Mouse (Mus musculus): Measurements from ENCODE around the gene Tmem216.

DNA sequence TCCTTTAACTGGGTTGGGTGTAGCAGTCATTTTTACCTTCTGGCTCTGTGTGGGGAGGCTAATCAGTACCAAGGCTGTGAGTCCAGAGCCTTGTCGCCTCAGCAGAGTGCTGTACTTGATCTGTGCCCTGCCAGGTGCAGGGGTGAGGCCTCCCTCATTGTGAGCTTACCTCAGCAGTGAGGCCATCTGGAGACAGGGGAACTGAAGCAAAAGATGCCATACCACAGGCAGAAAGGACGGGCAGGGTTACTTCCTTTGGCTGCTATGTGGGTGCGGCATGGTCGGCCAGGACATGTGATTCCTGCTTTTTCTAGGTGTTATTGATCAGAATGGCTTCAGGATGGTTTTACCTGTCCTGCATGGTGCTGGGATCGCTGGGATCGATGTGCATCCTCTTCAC, 25.9 kb upstream of the Tmem216 start:
- TF ChIP-seq EP300 (IDR thresholded peaks at IDR 0.05; ENCODE audit: low read depth) (no peak), CTCF (IDR thresholded peaks at IDR 0.05; ENCODE audit: low read depth) (no peak)

All from liver, postnatal 0 days (tissue).